Mouse (Mus musculus): ENCODE measurements at regions not wholly inside any gene's neighbourhood (a gene's known extent, or its start where the extent isn't known, plus 50 kb on each side); places are given as distances from the start of the nearest gene placed in this dataset.

- no peak for DNase-seq (ENCODE audit: low spot score)
Observed at GRCm38 (mm10) chr10:9166017-9166416, 280.1 kb upstream of the Sash1 start.

GRCm38 (mm10) chr10:9165598-9165997 lies 279.7 kb upstream of the Sash1 start:
- DNase-seq (ENCODE audit: low spot score): no peak

- no peak for DNase-seq (ENCODE audit: low spot score)
Observed at GRCm38 (mm10) chr10:9164333-9164732, 278.5 kb upstream of the Sash1 start.

- no peak for DNase-seq (ENCODE audit: low spot score)
Observed at GRCm38 (mm10) chr10:9161597-9161996, 275.7 kb upstream of the Sash1 start.

GRCm38 (mm10) chr10:9157299-9158215 lies 271.7 kb upstream of the Sash1 start:
- DNase-seq (ENCODE audit: low spot score): no peak

- no peak for DNase-seq (ENCODE audit: low spot score)
Observed at GRCm38 (mm10) chr10:9136099-9136498, 250.2 kb upstream of the Sash1 start.

GRCm38 (mm10) chr10:9134293-9135021 lies 248.6 kb upstream of the Sash1 start:
- DNase-seq (ENCODE audit: low spot score): no peak

- DNase-seq (ENCODE audit: low spot score): no peak
Observed at GRCm38 (mm10) chr10:9130061-9130460, 244.2 kb upstream of the Sash1 start.

GRCm38 (mm10) chr10:9119249-9119648 lies 233.4 kb upstream of the Sash1 start:
- DNase-seq (ENCODE audit: low spot score): no peak

GRCm38 (mm10) chr10:9117648-9118551 lies 232.0 kb upstream of the Sash1 start:
- no peak for DNase-seq (ENCODE audit: low spot score)

GRCm38 (mm10) chr10:9117134-9117533 lies 231.3 kb upstream of the Sash1 start:
- no peak for DNase-seq (ENCODE audit: low spot score)

- no peak for DNase-seq (ENCODE audit: low spot score)
Observed at GRCm38 (mm10) chr10:9113706-9114105, 227.8 kb upstream of the Sash1 start.

GRCm38 (mm10) chr10:9111051-9111450 lies 225.2 kb upstream of the Sash1 start:
- no peak for DNase-seq (ENCODE audit: low spot score)

- no peak for DNase-seq (ENCODE audit: low spot score)
Observed at GRCm38 (mm10) chr10:9096207-9096606, 210.3 kb upstream of the Sash1 start.

- no peak for DNase-seq (ENCODE audit: low spot score)
Observed at GRCm38 (mm10) chr10:9095163-9095562, 209.3 kb upstream of the Sash1 start.

- peak; percentile 43 for DNase-seq (ENCODE audit: low spot score)
Observed at GRCm38 (mm10) chr10:9092237-9092885, 206.5 kb upstream of the Sash1 start.

- no peak for DNase-seq (ENCODE audit: low spot score)
Observed at GRCm38 (mm10) chr10:9090961-9091360, 205.1 kb upstream of the Sash1 start.

GRCm38 (mm10) chr10:9087871-9088270 lies 202.0 kb upstream of the Sash1 start:
- no peak for DNase-seq (ENCODE audit: low spot score)

GRCm38 (mm10) chr10:9087171-9087570 lies 201.3 kb upstream of the Sash1 start:
- DNase-seq (ENCODE audit: low spot score): no peak

- DNase-seq (ENCODE audit: low spot score): no peak
Observed at GRCm38 (mm10) chr10:9086666-9087065, 200.8 kb upstream of the Sash1 start.

- no peak for DNase-seq (ENCODE audit: low spot score)
Observed at GRCm38 (mm10) chr10:9085441-9085840, 199.6 kb upstream of the Sash1 start.

GRCm38 (mm10) chr10:9074916-9075315 lies 189.0 kb upstream of the Sash1 start:
- no peak for DNase-seq (ENCODE audit: low spot score)

Data from MN1 (cell line).